Mouse (Mus musculus): ENCODE measurements around the gene Agap1.
"Not testable (repeated sequence)": the region's sequence is repeated elsewhere in the genome, so short reads cannot be mapped to it uniquely, and the experiment has no call there.

The Agap1 gene

DNA sequence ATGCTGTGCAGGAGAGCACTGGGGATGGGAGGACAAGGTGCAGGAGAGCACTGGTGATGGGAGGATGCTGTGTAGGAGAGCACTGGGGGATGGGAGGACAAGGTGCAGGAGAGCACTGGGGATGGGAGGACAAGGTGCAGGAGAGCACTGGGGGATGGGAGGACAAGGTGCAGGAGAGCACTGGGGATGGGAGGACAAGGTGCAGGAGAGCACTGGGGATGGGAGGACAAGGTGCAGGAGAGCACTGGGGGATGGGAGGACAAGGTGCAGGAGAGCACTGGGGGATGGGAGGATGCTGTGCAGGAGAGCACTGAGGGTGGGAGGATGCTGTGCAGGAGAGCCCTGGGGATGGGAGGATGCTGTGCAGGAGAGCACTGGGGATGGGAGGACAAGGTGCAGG is 47.3 kb downstream of the Agap1 start:
- not testable (repeated sequence) for DNase-seq (ENCODE audit: low spot score)

DNA sequence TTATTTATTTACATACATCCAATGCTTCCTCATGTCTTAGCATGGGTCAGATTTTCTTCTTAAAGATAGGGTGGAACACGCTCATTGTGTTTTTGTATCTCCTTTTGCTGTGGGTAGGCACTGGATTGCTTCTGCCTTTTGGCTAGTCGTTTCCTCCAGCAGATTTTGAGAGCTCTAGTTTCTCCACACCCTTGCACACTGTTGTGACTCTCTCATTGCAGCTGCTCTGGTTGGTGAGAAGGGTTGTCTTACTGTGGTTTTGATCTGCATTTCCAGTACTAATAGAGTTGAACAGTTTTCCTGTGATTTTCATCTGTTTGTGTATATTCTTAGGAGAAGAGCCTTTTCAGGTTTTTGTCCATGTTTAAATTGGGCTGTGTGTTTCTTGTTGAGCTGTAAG is 54.6 kb downstream of the Agap1 start:
- DNase-seq (ENCODE audit: low spot score) = no peak

DNA sequence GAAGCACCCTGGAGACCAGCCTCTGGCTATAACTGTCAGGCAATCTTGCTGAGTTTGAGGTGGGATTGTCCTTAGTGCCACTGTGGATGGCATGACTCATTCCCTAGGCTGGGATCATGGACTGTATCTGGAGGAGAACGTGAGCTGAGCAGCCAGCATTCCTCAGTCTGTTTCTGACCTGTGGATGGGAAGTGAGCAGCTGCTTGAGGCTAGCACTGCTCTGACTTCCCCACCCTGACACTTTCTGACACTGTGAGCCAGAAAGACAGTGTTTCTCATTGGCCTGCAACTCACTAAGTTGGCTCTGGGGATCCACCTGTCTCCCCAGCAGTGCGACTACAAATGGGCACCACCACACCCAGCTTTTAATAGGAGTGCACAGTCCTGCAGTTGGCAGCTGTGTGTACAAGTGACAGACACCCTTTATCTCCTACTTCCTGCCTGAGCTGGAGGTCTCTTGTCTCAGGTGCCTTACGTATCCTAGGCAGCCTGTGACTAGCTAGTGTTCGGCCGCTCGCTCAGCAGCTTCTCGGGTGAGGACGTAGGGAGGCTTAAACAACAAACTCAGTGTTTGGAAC is 55.2 kb downstream of the Agap1 start:
- DNase-seq (ENCODE audit: low spot score) = no peak

DNA sequence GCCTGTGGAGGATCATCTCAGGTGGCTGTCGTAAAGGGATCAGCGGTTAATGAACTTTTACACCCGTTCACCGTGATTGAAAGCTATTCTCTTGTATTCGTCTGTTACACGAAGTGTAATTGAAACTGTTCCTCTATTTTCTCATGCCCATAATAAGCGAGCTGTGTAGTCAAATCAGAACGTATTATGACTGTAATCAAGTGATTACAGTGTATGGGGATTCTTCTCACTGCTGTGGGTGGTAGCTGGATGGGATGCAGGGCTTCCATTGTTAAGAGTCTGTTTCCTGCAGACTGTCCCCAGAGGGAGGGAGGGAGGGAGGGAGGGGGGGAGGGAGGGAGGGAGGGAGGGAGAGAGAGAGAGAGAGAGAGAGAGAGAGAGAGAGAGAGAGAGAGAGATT is 56.1 kb downstream of the Agap1 start:
- no peak for DNase-seq (ENCODE audit: low spot score)

DNA sequence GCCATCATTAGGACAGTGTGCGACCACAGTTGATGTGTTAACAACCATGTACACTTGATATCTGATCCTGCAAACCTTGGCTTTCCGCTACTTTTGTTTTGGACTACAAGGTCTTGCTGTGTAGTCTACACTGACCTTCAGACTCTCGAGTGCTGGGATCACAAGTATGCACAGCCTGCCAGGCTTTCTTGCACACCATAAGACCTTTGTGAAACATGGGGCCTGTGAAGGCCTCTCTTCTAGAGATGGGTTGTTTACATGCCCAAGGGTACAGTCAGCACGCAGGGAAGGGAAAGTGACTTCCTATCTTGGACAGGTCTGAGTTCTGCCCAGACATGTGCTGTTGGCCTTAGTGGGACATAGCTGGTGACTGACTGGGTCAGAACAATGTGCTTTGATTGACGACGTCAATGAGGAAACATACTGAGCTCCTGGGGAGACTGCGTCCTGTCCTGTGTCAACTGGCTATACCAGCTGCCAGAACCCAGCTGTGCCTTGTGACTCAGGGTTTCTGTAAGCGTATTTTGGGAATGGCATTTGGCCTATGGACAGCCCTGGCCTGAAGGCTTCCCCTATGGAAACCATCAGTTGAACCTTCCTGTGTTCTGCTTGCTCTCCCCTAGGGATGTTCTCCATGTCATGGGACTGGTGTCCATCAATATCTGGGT is 59.1 kb downstream of the Agap1 start:
- peak; percentile 29 for DNase-seq (ENCODE audit: low spot score)

DNA sequence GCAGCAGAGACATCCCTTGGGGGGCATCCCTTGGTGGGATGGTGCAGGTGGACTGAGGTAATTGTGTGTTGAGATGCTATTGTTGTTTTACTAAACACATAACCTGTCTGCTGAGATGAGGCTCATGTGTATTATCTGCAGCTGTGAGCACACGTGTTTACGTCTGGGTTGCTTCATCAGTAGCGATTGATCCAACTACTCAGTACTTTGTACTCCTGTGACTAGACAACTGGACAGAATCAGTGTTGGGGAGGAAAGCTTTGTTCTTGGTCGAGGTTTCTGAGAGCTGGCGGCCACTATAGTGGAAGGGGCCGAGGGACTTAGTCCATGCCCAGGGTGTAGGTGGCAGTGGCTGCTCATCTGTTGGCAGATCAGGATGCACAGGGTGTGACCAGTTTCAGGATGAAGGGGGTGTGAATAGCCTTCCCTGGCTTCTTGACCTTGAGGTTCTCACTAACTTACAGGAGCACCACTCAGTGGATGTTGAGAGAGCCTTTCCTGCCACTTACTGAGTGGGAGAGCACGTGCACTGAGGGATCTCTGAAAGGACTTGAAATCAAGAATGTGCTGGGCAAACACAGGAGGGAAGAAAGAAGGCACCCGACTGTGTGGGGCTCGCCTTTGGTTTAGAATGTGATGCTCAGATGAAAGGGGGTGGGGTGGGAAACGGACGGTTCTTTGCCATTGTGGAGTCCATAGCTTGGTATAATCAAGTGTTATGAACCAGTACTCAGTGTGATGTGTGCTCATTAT is 61.4 kb downstream of the Agap1 start:
- no peak for DNase-seq (ENCODE audit: low spot score)

DNA sequence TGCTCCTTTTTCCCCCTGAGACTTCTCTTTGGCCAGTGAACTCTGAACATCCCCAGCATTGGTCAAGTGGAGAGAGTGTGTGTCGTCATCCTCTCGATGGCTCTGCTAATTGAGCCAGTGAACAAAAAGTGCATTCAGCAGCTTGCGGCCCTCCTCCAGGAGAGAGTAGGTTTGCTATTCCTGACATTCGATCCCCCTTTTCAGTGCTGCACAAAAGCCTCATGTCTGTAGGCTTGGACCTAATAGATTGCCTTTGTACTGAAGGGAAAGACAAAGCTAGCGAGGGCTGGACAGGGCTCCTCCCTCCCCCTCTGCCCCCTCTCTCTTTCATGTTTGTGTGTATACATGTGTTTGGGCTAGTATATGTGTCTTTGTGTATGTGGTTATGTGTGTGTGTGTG is 63.2 kb downstream of the Agap1 start:
- DNase-seq (ENCODE audit: low spot score) = no peak

DNA sequence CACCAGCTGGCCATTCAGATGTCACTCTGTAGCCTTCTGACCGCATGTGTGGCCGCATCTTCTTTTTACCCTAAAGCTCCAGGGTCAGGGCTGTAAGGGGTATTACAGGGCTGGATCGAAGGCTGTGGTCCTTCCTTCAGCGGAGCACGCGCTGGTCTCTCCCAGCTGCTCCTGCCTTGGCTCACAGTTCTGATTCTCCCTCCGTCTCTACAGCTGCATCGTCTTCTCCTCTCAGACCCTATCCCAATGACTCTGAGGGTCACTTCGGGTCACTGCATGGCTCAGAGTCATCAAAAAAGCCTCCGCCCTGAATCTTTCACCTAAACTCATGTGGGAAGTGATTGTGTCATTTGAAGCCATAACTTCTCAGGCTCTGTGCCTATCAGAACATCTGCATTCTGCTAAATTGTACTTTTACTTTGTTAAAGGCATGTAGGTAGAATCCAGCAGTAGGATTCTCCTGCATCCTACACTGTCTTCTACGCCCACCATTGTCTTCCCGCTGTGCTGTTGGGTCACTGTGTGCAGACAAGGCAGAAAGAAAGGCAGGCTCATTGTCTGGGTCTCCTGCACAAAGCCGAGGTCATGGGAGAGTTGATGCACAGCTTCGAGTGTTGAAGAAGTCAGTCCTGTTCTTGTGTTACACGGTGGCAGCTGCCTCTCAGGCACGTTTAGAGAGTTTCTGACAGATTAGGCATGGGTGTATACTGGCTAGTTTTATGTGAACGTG is 65.5 kb downstream of the Agap1 start:
- DNase-seq (ENCODE audit: low spot score) = no peak

DNA sequence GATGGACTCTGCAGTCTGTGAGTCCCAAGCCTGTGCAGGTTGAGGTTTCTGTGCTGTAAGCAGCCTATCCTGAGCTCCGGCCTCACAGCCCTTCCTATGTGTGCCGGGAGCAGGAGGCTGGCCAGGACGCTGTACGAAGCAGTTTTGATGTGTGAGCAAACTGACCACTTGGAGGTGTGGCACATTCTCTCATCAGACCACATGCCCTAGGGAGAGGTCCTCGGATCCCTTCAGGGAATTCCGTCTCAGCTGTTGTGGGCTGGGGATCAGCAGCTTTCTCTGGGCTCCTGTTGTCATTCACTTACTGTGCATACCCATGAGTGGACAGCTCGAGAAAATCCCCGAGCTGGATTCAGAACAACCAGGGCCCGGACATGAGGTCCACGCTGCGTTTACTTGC is 66.8 kb downstream of the Agap1 start:
- DNase-seq (ENCODE audit: low spot score) = no peak

DNA sequence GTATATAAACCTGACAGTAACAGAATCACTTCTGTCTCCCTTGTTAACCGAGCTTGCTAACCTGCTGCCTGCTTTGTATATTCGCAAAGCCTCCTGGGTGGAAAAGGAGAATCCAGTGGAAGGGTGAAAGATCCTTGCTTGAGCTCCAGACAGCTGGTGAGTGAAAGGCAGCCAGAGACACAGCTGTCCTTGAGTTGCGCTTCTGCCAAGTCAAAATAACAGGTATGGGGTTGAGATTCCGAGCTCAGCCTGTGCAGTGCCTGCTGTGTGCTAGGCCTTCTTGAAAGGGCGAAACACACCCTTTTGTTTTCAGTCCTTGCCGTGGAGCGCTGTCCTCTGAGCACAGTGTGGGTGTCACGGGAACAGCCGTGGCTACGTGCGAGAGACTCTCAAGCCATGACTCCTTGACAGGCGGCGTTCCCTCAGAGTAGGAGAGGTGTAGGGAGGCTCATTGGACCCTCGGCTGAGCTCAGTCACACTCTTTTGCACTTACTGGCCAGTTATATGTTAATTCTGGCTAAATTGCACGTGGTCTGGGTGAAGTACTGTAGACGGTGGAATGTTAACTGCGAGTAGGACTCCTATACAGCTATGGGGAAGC is 67.4 kb downstream of the Agap1 start:
- peak; percentile 16 for DNase-seq (ENCODE audit: low spot score)

DNA sequence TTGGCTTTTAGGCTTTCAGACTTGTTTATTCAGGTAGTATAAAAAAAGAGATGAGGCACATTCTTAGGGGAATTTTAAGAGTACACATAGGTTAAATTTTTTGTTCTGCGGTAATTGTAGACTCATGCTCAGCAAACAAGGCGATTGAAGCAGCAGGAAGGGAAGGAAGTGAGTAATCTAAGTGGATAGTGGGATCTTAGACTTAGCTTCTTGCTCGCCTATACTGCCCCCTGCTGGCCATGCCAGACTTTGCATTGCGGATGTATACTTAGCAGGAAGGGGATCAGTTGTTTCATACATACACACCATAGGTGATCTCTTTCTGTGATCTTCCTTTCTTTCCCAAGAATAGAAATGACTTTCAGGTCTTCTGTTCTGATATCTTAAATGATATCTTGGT is 69.8 kb downstream of the Agap1 start:
- DNase-seq (ENCODE audit: low spot score) = peak; percentile 59

DNA sequence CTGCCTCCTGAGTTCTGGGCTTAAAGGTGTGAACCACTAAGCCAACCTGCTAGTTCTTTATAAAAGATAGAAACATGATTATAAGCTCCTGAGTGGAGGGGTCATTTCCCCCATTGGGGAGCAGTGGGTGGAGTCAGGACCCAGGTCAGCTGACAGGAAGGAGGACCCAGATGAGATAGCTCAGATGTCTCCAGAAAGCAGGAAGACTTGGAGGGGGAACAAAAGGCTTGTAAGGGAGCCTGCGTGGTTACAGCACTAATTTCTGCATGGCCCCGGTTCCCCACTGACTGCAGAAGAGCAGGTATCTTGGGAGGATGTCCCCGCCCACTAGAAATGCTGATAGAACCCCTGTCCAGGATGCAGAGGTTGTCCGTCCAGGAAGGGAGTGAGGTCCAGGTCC is 70.4 kb downstream of the Agap1 start:
- DNase-seq (ENCODE audit: low spot score) = no peak

DNA sequence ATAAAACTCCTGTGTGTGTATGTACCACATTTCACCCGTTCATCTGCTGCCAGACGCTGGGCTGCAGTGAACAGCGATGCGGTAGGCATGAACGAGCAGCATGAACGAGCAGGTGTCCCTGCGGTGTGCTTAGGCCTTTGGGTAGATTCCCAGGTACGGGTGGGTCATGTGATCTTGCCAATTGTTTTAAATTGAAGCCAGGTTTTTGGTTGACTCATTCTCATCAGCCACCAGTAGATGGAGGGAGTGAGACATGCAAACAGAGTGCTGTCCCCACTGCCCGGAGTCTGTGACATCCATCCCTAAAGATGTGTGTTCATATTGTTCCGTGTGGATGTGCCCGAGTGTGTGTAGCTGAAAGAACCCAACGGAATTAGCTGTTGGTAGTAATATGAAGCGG is 71.2 kb downstream of the Agap1 start:
- DNase-seq (ENCODE audit: low spot score) = no peak

DNA sequence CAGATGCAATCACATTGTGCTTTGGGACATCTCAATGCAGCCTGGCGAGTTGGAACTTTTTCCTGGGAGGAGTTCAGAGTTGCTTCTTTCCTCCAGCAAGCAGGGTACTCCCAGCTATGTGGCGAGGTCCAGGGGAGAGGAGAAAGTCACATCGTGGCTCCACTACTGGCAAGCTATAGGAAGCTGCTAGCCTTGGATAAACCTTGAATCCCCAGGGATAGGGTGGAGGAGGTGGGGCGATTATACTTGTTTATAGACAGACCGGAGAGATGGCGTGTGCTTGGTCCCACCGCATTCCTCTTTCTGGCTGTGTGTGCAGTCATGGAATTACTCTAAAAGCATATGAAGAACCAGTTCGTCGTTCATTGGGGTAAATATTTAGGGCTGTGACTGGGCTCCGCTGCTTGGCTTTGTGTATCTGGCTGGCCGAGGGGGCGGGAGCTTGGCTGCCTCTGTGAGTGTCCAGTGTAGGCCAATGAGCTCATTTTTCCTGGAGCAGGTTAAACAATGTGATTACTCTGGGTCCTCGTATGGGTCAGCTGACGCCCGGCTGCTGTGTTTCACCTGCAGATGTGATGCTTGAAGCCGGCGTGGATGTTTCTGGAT is 74.2 kb downstream of the Agap1 start:
- DNase-seq (ENCODE audit: low spot score) = no peak

DNA sequence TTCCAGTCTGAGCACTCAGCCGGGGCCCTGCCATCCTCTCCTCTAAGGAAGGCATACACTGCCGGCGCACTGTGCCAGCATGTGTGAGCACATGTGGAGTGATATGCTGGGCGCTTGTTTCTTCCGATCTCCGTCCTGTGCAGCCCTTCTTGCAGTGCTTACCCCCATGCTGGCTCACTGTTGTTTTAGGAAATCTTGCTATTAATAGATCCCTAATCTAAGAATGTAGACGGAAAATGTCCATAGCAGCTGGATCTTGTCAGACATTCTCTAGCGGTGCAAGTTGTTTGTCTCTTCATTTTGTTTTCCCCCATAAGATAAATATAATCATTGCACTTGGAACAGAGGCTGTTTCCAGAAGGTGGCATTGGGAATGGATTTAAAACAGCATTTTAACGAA is 79.1 kb downstream of the Agap1 start:
- DNase-seq (ENCODE audit: low spot score) = no peak

DNA sequence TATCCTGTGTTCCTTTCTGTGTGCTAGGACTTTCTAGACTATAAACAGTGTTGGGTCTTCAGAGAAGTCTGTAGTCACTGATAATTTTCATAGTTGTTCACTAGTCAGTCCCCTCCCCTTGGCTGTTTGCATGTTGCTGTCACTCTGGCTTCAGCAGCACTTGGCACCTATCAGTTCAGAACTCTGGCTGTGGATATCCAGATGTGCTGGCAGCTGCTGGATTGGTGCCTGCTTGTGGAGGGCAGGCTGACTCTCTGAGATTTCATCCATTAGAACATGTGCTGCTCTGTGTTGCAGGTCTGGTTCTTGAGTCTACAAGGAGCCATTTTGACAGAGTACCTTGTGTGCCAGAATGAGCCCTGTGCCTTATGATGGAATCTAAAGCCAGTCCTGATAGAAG is 80.6 kb downstream of the Agap1 start:
- DNase-seq (ENCODE audit: low spot score) = no peak

DNA sequence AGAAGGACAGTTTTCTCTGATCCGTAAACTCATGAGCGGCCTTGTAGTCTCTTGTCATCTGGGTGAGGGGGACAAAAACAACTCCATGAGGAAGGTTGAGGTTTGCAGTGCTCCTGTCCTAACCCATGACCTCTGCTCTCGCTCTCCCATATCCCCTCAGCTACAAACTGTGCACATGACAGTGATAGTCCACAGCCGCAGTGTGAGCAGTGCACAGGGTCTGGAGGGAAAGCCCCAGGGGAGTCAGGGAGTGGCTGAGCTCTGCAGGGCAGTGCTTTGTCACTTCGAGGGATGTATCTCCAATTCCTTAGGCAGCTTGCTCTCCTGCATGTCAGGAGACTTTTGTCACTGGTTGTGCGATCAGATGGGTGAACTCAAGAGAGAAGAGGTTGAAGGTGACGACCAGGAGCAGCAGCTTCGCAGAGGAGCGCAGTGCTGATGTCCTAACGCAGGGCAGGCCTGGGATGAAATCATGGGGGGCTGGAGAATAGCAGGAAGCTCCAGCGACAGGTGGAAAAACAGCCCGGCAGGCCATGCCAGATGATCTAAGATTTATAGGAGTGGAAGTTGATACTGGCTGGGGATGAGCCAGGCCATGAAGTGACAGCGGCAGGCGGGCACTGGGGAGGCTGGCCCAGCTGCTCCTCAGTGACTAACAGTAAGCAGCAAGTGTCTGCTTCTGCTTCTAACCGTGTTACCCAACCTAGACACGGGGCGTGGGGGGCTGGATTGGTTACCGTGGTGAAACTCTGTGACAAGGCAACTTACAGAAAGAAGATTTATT is 83.7 kb downstream of the Agap1 start:
- DNase-seq (ENCODE audit: low spot score) = no peak

DNA sequence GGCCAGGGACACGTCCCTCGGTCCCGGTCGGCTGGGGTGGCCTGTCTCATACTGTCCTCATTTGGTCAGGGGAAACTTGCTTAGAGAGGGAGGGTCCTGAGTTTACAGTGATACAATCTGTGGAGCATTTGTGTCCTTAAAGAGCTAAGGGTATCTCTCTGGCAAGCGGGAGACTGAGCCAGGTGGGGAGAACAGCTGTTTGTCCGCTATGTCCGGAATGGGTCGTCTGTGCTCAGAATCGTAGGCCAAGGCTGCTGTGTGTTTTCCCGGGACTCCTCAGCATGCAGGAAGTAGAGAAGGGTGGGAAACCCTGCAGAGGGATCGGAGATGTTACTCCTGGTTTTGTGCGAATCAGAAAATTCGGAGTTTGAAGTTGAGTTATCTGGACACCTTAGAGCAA is 84.5 kb downstream of the Agap1 start:
- DNase-seq (ENCODE audit: low spot score) = no peak

DNA sequence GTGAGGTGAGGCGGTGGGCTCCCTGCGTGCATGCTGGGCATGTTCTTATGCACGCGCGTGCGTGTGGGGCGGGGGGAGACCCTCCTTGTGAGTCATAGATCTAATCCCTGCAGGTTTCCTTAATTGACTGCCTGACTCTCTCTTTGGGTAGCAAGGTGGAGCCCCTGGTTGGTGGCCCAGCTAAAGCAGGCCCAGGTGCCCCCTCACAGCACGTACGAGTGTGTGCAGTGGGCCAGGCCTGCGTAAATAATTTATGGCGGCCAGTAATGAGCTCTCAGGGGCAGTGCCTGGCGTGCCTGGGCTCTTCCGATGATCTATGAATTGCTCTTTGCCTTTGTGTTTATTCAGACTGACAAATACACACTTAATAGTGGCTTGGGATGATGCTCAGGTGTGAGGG is 86.5 kb downstream of the Agap1 start:
- DNase-seq (ENCODE audit: low spot score) = no peak

DNA sequence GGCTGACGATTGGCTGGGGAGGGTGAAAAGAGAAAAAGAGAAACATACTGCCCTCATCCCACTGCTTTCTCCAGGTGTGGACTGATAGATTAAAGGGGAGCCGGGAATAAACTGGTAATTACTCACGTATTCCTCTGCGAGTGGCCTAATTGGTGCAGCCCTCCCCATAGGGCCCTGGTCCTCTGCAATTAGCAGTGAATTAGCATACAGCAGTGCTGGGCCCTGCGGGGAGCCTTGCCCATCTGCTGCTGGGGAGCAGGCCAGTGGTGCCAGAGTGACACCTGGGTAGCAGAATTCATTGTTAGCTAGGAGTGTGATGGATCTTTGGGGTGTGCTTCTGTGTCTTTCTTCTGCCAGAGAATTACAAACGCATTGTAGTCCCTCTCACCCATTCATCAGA is 87.9 kb downstream of the Agap1 start:
- no peak for DNase-seq (ENCODE audit: low spot score)

DNA sequence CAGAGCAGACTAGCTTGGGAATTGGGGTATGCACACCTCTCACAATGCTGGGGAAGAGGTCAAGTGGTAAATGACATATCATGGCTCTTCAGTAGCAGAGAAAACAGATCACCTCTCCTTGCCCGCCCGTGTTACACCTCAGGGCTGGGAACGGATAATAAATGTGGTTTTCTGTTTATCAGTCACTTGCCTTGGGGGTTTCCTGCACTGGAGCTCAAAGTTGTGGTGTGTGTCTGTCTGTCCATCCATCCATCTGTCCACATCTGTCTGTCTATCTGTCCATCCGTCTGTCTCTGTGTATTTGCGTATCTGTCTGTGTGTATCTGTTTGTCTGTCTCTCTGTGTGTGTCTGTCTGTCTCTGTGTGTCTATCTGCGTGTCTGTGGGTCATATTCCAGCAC is 88.7 kb downstream of the Agap1 start:
- no peak for DNase-seq (ENCODE audit: low spot score)
